Mouse (Mus musculus) embryonic fibroblast, embryonic 13.5 days (primary cell): ENCODE measurements at regions not wholly inside any gene's neighbourhood (a gene's known extent, or its start where the extent isn't known, plus 50 kb on each side); places are given as distances from the start of the nearest gene placed in this dataset.
A peak's percentile ranks its signal among the peaks of the same experiment; 100 is the strongest.

Experiments
- H3K27ac ChIP-seq: 2 replicates; pipeline ENCODE4 v1.5.1; 2012; ENCODE audit warnings: low read length, control low read depth, inconsistent platforms; ENCODE audit not compliant: insufficient read depth
- H3K4me1 ChIP-seq: 2 replicates; pipeline ENCODE4 v1.6.1; 2011; ENCODE audit warnings: low read length; ENCODE audit not compliant: control insufficient read depth, insufficient read depth
- H3K4me3 ChIP-seq: 2 replicates; pipeline ENCODE4 v1.5.1; 2011; ENCODE audit warnings: mild to moderate bottlenecking, control low read depth, low read length; ENCODE audit not compliant: insufficient read depth
- CTCF ChIP-seq: IDR thresholded peaks from 2 replicates; pipeline ENCODE4 v1.5.1; 2011; ENCODE audit warnings: mild to moderate bottlenecking, control low read depth, low read length, moderate library complexity, borderline replicate concordance; ENCODE audit not compliant: insufficient read depth
- POLR2A ChIP-seq: IDR thresholded peaks from 2 replicates; pipeline ENCODE4 v1.6.1; 2011; ENCODE audit warnings: low read depth, mild to moderate bottlenecking, control low read depth, low read length, moderate library complexity

- Histone ChIP-seq H3K4me1 (peaks cover 11% of the 10 kb centered on the region; the same call in 1 of the 2 replicates), H3K27ac (no peak overlapping the region)
- TF ChIP-seq CTCF (no peak), POLR2A (no peak)
Observed at GRCm38 (mm10) chr12:8858748-8859147, 62.7 kb upstream of the Laptm4a start.

GRCm38 (mm10) chr12:8859588-8859987, 61.9 kb upstream of the Laptm4a start:
- no peak for TF ChIP-seq CTCF
- TF ChIP-seq POLR2A: no peak
- H3K27ac ChIP-seq: 0 out of 2 replicates have a peak overlapping the region, but pooled peaks have one; percentile 3
- H3K4me3 ChIP-seq: no peak overlapping the region
- H3K4me1 ChIP-seq: peaks cover 14% of the 10 kb centered on the region; the same call in 1 of the 2 replicates

More at GRCm38 (mm10) chr12:8858748-8859147, 62.7 kb upstream of the Laptm4a start:
- H3K4me3 ChIP-seq: no peak overlapping the region

- Histone ChIP-seq H3K4me1 (peaks cover 13% of the 10 kb centered on the region; the same call in 1 of the 2 replicates), H3K4me3 (no peak overlapping the region), H3K27ac (peak overlapping the region; percentile 12; the same call in 1 of the 2 replicates)
- no peak for TF ChIP-seq CTCF
- TF ChIP-seq POLR2A: no peak
Observed at GRCm38 (mm10) chr12:8864830-8865229, 56.6 kb upstream of the Laptm4a start.

GRCm38 (mm10) chr12:8865250-8865649, 56.2 kb upstream of the Laptm4a start:
- H3K4me1 ChIP-seq: peaks cover 10% of the 10 kb centered on the region; the same call in 1 of the 2 replicates
- peak overlapping the region; percentile 12; the same call in 1 of the 2 replicates for H3K27ac ChIP-seq
- no peak for TF ChIP-seq CTCF
- TF ChIP-seq POLR2A: no peak
- no peak overlapping the region for H3K4me3 ChIP-seq

- no peak overlapping the region for H3K4me3 ChIP-seq
- H3K4me1 ChIP-seq: peaks cover 9% of the 10 kb centered on the region; the same call in 1 of the 2 replicates
- no peak overlapping the region for H3K27ac ChIP-seq
- TF ChIP-seq POLR2A (no peak), CTCF (no peak)
Observed at GRCm38 (mm10) chr12:8867104-8867503, 54.4 kb upstream of the Laptm4a start.

- peaks cover 9% of the 10 kb centered on the region; the same call in 1 of the 2 replicates for H3K4me1 ChIP-seq
- H3K27ac ChIP-seq: no peak overlapping the region
- TF ChIP-seq POLR2A: no peak
- TF ChIP-seq CTCF: no peak
- no peak overlapping the region for H3K4me3 ChIP-seq
Observed at GRCm38 (mm10) chr12:8868690-8869089, 52.8 kb upstream of the Laptm4a start.

- H3K27ac ChIP-seq: no peak overlapping the region
- H3K4me1 ChIP-seq: peaks cover 9% of the 10 kb centered on the region; the same call in 1 of the 2 replicates
- TF ChIP-seq POLR2A (no peak), CTCF (no peak)
- no peak overlapping the region for H3K4me3 ChIP-seq
Observed at GRCm38 (mm10) chr12:8869190-8869589, 52.3 kb upstream of the Laptm4a start.
